Mouse (Mus musculus): ENCODE data around the gene Mis18bp1. TPM values are rescaled to one million over a fixed set of nuclear protein-coding genes. Genes with fewer than 3 reads are reported as not detected.
A peak's percentile ranks its signal among the peaks of the same experiment; 100 is the strongest.
"Not testable (repeated sequence)": the region's sequence is repeated elsewhere in the genome, so short reads cannot be mapped to it uniquely, and the experiment has no call there.

The Mis18bp1 gene
- total RNA-seq (2021): under 1 TPM; 0.21 to 0.51 TPM
- long read RNA-seq, experiment 1: 0 reads
- long read RNA-seq, experiment 2: 0 reads

DNA sequence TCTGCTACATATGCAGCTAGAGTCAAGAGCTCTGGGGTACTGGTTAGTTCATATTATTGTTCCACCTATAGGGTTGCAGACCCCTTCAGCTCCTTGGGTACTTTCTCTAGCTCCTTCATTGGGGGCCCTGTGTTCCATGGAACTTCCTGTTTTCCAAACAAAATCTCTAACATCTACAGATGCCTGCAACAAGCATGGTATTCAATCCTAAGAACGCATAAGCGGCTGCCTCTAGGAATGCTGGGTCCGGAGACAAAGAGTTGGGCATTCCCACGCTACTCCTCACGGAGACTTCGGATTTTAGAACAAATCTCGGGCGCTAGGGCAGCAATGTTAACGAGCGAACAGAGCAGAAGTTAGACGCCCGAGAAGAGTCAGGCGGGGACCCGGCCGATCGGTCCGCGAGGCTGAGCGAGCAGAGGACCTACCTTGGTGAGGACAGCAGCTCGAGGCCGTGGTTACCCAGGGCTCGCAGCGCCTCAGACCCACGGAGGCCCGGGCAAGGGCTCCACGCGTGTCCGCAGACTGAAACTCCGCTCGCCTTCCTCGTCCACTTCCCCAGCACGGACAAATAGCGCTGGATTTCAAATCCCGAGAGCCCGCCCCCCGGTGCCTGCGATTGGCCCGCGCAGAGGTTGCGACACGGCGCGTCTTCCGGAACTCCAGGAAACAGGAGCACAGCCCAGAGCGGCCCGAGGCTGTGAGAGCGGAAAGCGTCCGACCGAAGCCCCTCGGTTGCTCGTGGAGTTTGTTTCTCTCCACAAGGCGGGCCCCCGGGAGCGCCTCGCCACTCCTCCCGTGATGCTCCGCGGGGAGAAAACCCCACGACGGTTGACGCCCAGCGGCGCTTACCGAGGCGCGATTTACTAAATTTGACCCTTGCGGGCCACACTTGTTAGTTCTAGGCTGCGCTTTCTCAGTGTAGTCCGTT lies at the start of gene Mis18bp1:
TSS of gene Mis18bp1 (minus strand) at position 584 of the 931 bp plus-strand sequence.
- DNase-seq (ENCODE audit: low spot score in 2 of 2): peak; percentile 91 to 94

DNA sequence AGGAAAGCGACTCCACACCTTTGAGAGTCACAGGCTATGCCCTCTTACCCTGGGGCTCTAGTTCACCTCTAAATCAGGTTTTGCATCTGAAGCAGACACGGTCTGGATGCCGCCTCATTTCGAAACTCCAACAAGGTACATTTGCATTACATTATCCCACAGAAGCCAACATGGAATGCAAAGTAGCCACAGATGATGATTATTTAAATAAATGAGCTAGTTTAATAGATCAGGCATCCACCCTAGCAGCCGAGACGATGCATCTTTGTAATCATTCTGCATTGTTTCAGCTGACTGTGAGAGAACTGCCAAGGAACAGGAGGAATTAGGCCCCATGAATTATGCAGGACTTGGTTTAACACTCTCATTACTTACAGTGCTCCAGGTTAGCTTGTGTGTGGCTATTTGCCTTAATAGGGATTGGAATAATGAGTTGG lies 44.0 kb upstream of the Mis18bp1 start:
- DNase-seq (ENCODE audit: low spot score in 2 of 2): no peak

DNA sequence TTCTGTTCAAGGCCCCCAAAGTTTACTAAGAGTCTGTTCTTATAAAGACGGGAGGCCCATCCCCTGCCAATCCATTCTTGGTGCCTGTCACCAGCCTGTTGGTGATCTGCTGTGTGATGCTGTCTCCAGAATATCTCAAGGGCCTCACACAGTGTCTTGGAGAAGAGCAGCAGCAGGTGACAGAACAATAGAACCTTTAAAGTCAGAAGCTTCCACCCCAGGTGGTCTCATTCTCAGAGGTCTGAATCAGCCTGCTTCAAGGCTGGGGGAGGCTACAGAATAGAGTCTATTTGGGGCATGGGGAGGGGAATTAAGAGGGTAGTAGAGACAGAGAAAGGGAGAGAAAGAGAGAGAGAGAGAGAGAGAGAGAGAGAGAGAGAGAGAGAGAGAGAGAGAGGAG lies 34.0 kb upstream of the Mis18bp1 start:
- DNase-seq (ENCODE audit: low spot score in 2 of 2): no peak

DNA sequence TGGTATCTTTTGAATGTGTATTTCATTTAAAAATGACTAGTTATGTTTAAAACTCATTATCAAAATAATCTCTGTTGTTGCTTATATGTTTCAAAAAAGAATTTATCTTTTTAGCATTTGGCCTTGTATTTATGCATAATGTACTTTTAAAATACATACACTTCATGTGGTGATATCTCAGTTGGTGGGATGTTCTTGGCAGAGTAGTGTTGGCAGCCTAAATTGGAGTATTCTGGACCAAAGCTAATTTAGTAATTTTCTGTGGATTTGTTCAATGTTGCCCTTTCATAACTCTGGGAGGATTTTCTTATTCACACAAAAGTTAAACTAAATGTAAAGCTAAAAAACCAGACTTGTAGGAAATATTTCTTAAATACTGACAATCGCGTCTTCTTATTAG lies 29.4 kb upstream of the Mis18bp1 start:
- DNase-seq (ENCODE audit: low spot score in 2 of 2): no peak

DNA sequence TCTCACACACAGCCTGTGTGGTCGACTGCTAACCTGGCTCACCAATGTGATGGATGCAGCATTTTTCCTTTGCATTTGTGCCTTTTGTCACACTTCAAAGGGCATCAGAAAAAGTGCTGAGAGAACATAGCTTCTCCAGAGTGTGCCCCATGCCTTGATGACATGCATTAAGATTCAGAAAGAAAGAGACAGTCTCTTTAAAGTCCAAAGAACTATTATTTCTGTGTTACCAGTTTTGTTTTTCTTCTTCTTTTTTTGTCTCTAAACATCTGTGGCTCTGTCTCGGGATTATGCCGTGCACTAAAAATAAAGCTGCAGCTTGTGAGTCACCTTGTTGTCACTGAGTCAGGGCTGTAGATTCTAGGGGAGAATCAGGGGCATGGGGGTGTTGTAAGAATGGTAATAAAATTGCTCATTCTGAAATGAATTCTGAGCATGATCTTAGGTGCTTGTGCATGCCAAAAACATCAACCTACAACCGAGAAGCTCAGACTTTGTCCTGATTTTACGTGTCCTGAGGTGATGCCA lies 21.7 kb upstream of the Mis18bp1 start:
- DNase-seq (ENCODE audit: low spot score in 2 of 2): peak; percentile 47 to 48

DNA sequence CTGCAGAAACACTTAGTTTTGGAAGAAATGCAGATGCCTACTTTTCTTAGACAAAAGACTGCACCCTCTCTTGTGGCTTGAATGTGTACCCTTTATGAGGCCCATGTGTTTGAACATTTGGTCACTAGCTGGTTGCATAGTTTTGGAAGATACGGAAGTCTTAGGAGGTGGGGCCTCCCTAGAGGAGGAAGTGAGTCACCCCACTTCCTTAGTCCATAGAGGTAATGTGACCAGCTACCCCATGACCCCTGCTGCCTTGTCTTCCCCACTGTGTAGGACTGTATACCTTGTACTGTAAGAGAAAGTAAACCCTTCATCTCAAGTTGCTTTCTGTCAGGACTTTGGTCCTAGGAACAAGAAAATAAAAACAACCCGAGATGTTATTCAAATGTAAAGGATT lies 16.8 kb upstream of the Mis18bp1 start:
- DNase-seq (ENCODE audit: low spot score in 2 of 2): no peak

DNA sequence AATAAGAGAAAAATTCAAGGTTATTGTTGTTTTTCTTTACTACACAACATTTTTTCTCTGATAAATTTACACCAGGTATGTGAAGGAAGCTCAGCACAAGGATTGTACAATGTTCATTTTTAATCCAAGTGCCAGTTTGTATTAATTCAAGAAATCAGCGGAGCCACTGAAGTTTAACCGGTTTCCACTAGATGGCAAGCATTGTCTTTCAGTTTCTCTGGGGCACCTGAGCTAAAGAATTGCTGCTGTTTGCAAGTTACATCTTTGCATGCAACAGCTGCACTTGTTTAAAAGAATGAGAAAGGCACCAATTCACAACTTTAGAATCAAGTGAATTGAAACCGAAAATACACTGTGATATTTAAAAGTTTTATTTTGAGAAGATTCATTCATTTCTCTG lies 15.0 kb upstream of the Mis18bp1 start:
- DNase-seq (ENCODE audit: low spot score in 2 of 2): peak; percentile 12 to 17

DNA sequence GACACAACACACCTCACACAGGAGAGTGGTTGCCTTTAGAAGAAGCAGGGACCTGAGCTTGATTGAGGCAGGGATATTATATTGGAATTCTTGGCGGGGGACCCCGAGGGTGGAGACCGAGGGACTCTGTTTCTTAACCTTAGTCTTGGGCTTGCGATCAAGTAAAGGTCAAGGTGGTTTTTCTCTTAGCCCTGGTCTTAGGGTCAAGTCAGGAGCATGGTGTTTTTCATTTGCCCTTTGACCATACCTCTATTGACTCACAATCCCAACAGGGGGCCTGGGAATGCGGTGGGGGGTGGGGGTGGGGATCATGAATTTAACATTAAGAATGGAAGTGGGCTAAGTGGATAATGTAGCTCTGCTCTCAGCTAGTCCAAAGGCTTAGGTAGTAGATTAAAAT lies 1.3 kb upstream of the Mis18bp1 start:
- DNase-seq (ENCODE audit: low spot score in 2 of 2): no peak

DNA sequence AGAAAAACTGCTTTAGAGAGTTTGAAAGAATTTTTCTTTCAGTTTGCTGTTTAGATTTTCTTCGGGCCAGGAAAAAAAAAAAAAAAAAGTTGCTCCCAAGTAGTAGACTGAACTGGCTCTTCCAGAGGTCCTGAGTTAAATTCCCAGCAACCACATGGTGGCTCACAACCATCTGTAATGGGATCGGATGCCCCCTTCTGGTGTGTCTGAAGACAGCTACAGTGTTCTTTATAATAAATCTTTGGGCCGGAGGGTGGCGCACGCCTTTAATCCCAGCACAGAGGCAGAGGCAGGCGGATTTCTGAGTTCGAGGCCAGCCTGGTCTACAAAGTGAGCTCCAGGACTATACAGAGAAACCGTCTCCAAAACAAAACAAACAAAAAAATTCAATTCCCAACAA lies 555 bp upstream of the Mis18bp1 start:
- peak; percentile 29 to 46 for DNase-seq (ENCODE audit: low spot score in 2 of 2)

DNA sequence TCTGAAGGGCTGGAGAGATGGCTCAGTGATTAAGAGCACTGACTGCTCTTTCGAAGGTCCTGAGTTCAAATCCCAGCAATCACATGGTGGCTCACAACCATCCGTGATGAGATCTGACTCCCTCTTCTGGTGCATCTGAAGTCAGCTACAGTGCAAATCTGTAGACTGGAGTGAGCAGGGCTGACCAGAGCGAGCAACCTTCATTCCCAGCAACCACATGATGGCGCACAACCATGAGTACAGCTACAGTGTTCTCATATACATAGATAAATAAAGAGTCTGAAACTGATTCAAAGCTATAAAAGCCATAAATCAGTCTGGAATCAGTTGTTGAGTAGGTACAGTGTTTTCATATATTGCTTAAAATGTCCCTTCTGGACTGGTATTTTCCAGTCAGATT lies 36.3 kb downstream of the Mis18bp1 start:
- DNase-seq (ENCODE audit: low spot score in 2 of 2): not testable (repeated sequence)

DNA sequence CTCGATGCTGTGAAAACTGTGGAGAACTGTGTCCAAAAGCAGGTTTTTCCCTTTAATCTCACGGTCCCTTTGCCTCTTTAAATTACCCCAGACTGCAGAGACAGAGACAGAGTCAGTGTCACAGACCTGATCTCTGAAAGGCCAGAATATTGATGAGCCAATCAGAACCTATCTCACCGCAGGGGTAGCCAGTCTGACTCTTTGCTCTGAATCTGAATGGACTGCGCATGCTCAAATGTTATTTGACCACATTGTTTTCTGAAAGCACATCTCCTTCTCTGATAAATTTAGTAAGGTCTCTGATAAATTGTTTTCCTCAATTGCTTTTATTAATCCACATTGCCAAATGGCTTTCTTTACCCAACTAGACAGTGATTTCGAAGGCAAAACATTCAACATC lies 53.0 kb downstream of the Mis18bp1 start:
- no peak for DNase-seq (ENCODE audit: low spot score in 2 of 2)

DNA sequence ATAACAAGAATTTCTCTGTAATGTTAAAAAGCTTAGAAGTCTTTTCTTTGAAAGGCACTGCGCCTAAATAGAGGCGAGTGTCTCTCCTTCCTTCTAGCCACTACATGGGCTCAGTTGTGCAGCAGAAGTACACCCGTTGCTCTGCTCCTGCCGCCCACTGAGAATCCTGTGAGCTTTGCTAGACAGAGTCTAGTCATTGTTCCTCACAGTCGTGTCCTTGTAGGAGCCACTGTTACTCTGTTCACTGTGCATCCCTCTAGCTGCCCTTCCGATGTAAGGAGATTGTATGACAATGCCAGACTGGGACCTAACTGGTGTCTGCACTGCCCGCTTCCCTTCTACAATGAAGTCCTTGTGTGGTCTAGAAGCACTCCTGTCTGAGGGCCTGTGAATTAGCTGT lies 53.4 kb downstream of the Mis18bp1 start:
- peak in 1 of 2 experiments; percentile 11 for DNase-seq (ENCODE audit: low spot score in 2 of 2)

DNA sequence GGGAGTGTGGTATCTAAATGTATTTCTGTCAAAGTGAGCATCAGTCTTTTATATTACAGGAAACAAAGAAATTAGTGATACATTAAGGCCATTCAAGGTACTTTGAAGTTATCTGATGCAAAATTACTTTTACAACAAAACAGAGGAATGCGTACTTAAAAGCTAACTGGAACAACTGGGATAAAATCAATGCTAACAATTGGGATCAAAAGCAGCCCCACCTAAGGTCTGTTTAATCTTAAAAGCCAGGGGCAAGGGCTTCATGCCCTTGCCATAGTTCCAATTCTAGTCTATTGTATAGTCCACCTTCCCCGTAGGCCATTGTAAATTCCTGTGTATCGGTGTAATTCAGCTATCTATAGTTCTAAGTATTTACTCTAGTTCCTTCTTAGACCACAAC lies 57.4 kb downstream of the Mis18bp1 start:
- DNase-seq (ENCODE audit: low spot score in 2 of 2): not testable (repeated sequence)

DNA sequence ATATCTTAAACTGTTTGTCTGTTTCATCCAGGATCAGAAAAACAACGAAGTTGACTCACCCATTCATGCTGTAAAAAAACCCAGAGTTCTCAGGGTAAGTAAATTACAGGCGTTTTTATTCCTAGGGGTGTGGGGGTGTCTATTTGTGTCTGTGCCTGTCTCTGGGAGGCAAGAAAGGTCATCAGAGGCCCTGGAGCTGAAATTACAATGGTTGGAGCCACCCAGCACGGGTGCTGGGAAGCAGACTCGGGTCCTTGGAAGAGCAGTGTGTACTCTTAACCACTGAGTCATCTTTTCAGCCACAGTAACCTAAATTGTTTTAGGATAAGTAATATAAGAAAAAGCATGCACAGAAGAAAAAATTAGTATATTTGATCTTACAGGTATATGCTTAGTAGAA lies 58.5 kb downstream of the Mis18bp1 start:
- DNase-seq (ENCODE audit: low spot score in 2 of 2): no peak

DNA sequence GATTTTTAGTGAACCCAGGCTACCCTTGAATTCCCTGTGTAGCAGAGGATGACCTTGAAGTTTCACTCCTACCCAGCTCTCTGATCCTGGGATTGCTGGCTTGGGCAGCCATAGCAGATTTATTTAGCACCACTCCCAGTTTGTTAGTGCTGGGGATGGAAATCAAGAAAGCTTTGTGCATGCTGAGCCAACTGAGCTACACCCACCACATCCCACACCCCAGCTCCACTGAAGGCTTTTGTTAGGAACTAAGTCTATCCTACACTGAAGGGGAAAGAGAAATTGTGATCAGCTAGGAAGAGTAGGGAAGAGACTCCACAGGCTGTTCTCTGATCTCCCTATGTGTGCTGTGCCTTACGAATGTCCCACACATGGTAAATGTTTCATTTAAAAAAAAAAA lies 59.6 kb downstream of the Mis18bp1 start:
- peak in 1 of 2 experiments; percentile 44 for DNase-seq (ENCODE audit: low spot score in 2 of 2)

DNA sequence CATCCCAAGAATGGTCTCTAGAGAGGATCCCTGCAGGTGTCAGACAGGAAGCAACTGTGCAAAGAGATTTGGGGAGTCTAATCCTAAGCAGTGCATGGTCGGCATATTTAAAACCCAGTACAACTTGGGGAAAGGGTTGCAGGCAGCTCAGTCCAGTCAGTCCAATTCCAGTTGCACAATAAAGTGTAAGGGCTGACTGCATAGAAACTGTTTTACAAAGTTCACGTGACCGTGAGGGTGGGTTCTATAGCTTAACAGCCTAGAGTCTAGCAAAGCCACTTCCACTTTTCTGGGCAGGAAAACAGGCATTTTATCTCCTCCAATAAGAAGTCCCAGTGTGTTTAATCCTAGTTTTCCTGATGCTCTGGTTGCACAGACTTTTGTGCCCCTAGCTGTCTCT lies 60.9 kb downstream of the Mis18bp1 start:
- DNase-seq (ENCODE audit: low spot score in 2 of 2): no peak

DNA sequence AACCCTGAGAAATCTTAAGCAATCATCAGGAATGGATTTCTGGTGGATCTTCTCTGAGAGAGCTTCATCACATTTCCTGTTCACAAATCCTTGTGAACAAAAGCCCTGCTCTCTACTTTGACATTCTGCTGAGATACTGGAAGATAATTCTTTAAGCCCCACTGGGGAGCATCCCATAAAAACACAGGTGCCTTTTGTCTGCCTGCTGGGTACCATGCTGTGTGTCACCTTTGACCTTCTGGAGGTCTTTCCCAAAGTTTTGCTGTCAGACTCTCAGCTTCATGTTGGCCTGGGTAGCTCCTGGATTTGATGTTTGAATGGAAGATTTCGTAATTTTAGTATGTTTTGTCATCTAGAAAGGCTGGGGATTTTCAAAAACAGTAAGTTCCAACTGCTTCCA lies 63.7 kb downstream of the Mis18bp1 start:
- no peak for DNase-seq (ENCODE audit: low spot score in 2 of 2)

Other genes with a start within 250 kb of the Mis18bp1 start
- 10 to 100 TPM; 24.5 to 26.6 TPM for gene Klhl28, start 207.1 kb downstream of the Mis18bp1 start, total RNA-seq (2021)
- gene Togaram1, start 206.8 kb downstream of the Mis18bp1 start, total RNA-seq (2021): 10 to 100 TPM; 54.3 to 57.4 TPM
- gene Prpf39, start 136.3 kb downstream of the Mis18bp1 start, total RNA-seq (2021): 10 to 100 TPM; 37.0 to 38.1 TPM
- gene Fkbp3, start 98.6 kb downstream of the Mis18bp1 start, total RNA-seq (2021): 100 to 1,000 TPM; 173 to 174 TPM
- 10 to 100 TPM; 12.7 to 14.2 TPM for gene Fancm, start 97.0 kb downstream of the Mis18bp1 start, total RNA-seq (2021)
- gene Wdr20rt, start 52.9 kb upstream of the Mis18bp1 start, total RNA-seq (2021): not detected

Data from left cerebral cortex, adult 18-20 months (tissue).